Mouse (Mus musculus) testis, adult 2 months (tissue): ENCODE data around the gene Lgmn.

Source experiments
- CTCF ChIP-seq: fragments of 200-500 bp; IDR thresholded peaks from 2 replicates; pipeline ENCODE4 v1.5.1; 2012; ENCODE audit warnings: low read depth, mild to moderate bottlenecking, inconsistent platforms, low read length, moderate library complexity; ENCODE audit not compliant: control insufficient read depth, insufficient read depth, insufficient replicate concordance
- POLR2A ChIP-seq: fragments of 200-500 bp; IDR thresholded peaks from 2 replicates; pipeline ENCODE4 v1.6.1; 2012; ENCODE audit warnings: low read depth, mild to moderate bottlenecking, inconsistent platforms, low read length, moderate library complexity; ENCODE audit not compliant: control insufficient read depth

GRCm38 (mm10) chr12:102438983-102439631 lies 506 bp downstream of the Lgmn start:
- TF ChIP-seq CTCF (no peak), POLR2A (no peak)
